Mouse (Mus musculus): ENCODE data around the gene Pde10a. TPM values are rescaled to one million over a fixed set of nuclear protein-coding genes. Genes with fewer than 3 reads are reported as not detected.

The Pde10a gene
- total and polyA plus RNA-seq, 3 experiments: 0.04 to 0.41 (median 0.21) TPM

DNA sequence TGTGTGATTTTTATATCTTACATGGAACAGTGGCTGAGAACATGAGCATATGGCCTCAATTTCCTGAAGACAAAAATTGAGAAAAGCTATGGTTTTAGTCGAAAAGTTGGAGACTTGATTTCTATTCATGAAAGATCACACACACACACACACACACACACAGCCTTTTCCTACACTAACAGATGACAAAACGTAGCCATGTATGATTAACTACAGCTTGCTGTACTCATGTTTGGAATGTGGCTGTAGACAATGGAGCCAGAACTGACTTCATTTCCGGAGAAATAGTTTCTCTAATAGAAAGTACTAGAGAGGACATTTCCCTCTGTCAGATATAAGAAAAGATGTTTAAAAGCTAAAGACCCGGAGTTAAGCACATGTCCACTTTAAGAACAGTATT lies 334.3 kb downstream of the Pde10a start:
- TF ChIP-seq PAX5 (IDR thresholded peaks at IDR 0.05; ENCODE audit: low read length) (no peak), NELFE (IDR thresholded peaks at IDR 0.05; ENCODE audit: low read depth, low read length) (no peak), KAT2A (IDR thresholded peaks at IDR 0.05; ENCODE audit: insufficient replicate concordance, low read length) (no peak), MAX (IDR thresholded peaks at IDR 0.05; ENCODE audit: low read length) (no peak), MXI1 (IDR thresholded peaks at IDR 0.05; ENCODE audit: low read depth, low read length) (no peak), EP300 (IDR thresholded peaks at IDR 0.05; ENCODE audit: low read length) (no peak), USF1 (IDR thresholded peaks at IDR 0.05; ENCODE audit: low read depth, low read length) (no peak), CTCF (conservative IDR thresholded peaks at IDR 0.05 in 1 of 2, IDR thresholded peaks at IDR 0.05 in 1 of 2; ENCODE audit: low read depth in 2 of 2, low read length in 2 of 2) (no peak)
- H3K79me2 ChIP-seq (replicated peaks; ENCODE audit: control insufficient read depth, extremely low read depth, insufficient read depth, poor library complexity, severe bottlenecking): no peaks in the 10 kb centered on the region
- no peak for DNase-seq (ENCODE audit: extremely low read depth)
- dilution Hi-C loops (cut with MboI; ENCODE audit: extremely low pct_ligation_motif_present, extremely low pct_unique_long_range_greater_than_20kb, low sequenced_read_pairs) (no loop called here), in situ Hi-C loops (cut with MboI; ENCODE audit: low pct_ligation_motif_present, low pct_unique_long_range_greater_than_20kb, low sequenced_read_pairs) (no loop called here)
- H3K4me1 ChIP-seq (ENCODE audit: control insufficient read depth in 1 of 2, insufficient read depth in 2 of 2): peaks cover 2 to 23% of the 10 kb centered on the region in 2 experiments; a peak in 3 of 4 replicates
- H3K27ac ChIP-seq (ENCODE audit: insufficient read depth, low read depth): no peak overlapping the region
- H3K9ac ChIP-seq (ENCODE audit: insufficient read depth, low read depth): no peak overlapping the region
- no peaks in the 10 kb centered on the region for H3K27me3 ChIP-seq (replicated peaks)
- H3K4me3 ChIP-seq (replicated peaks in 1 of 3; ENCODE audit: low read depth in 2 of 3, low read length in 2 of 3, poor library complexity in 1 of 3): no peak overlapping the region
- H3K36me3 ChIP-seq (replicated peaks in 1 of 2; ENCODE audit: control insufficient read depth in 1 of 2, insufficient read depth in 1 of 2, low read length in 1 of 2): no peaks in the 10 kb centered on the region
- no peak overlapping the region for H3K4me2 ChIP-seq (ENCODE audit: insufficient read depth, low read depth, poor library complexity, severe bottlenecking)
- H3K9me3 ChIP-seq (replicated peaks; ENCODE audit: low read length): no peaks in the 10 kb centered on the region

DNA sequence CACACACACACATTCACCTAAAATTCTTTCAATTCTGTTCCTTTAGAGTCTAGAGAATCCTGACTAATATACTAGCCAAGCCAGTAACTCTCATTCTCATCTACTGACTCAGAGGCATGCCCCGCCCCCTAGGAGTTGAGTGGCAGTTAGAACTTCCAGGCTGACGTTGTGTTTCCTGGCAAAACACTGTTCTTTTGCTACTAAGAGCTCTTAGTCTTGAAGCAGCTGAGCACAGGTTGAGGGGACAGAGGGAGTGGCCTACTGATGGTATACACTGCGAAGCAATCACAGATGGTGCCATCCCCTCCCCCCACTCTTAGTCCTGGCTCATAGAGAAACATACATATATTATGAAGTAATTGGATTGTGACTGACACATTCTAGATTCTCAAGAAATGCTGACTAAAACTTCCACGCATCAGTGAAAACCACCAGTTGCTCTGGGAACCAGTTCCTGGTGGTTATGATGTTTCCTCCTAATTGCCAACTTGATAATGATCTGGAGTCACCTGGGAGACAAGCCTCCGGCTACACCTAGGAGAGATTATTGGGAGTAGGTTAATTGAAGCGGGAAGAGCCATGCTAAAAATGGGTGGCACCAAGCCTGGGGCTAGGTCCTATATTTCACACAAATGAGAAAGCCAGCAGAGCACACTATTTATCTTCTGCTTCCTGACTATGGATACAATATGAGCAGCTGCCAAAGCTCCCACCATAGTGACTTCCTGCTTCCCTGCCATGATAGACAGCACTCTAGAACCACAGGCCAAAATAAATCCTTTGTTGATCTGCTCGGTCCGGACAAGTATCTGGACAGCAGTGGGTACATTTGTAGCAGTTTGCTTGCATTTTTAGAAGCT lies 339.7 kb downstream of the Pde10a start:
- dilution Hi-C loops (cut with MboI; ENCODE audit: extremely low pct_ligation_motif_present, extremely low pct_unique_long_range_greater_than_20kb, low sequenced_read_pairs) (no loop called here), in situ Hi-C loops (cut with MboI; ENCODE audit: low pct_ligation_motif_present, low pct_unique_long_range_greater_than_20kb, low sequenced_read_pairs) (no loop called here)
- DNase-seq (ENCODE audit: extremely low read depth): no peak
- Histone ChIP-seq H3K4me3 (replicated peaks in 1 of 3; ENCODE audit: low read depth in 2 of 3, low read length in 2 of 3, poor library complexity in 1 of 3) (no peak overlapping the region), H3K9ac (ENCODE audit: insufficient read depth, low read depth) (no peak overlapping the region), H3K27ac (ENCODE audit: insufficient read depth, low read depth) (no peak overlapping the region), H3K79me2 (replicated peaks; ENCODE audit: control insufficient read depth, extremely low read depth, insufficient read depth, poor library complexity, severe bottlenecking) (no peaks in the 10 kb centered on the region), H3K4me1 (ENCODE audit: control insufficient read depth in 1 of 2, insufficient read depth in 2 of 2) (peaks cover 5 to 15% of the 10 kb centered on the region in 2 experiments), H3K9me3 (replicated peaks; ENCODE audit: low read length) (no peaks in the 10 kb centered on the region), H3K27me3 (replicated peaks) (no peaks in the 10 kb centered on the region), H3K36me3 (replicated peaks in 1 of 2; ENCODE audit: control insufficient read depth in 1 of 2, insufficient read depth in 1 of 2, low read length in 1 of 2) (no peaks in the 10 kb centered on the region), H3K4me2 (ENCODE audit: insufficient read depth, low read depth, poor library complexity, severe bottlenecking) (no peak overlapping the region)
- no peak for TF ChIP-seq CHD1 (IDR thresholded peaks at IDR 0.05; ENCODE audit: low read depth, low read length)
- TF ChIP-seq ETS1 (conservative IDR thresholded peaks at IDR 0.05; ENCODE audit: low read depth, low read length): no peak
- no peak for TF ChIP-seq TCF12 (IDR thresholded peaks at IDR 0.05; ENCODE audit: low read depth, low read length)
- TF ChIP-seq SIN3A (IDR thresholded peaks at IDR 0.05; ENCODE audit: low read length): no peak
- TF ChIP-seq JUND (conservative IDR thresholded peaks at IDR 0.05; ENCODE audit: low read depth, low read length): no peak
- no peak for TF ChIP-seq CHD2 (IDR thresholded peaks at IDR 0.05; ENCODE audit: low read length)
- TF ChIP-seq TBP (conservative IDR thresholded peaks at IDR 0.05; ENCODE audit: low read depth, low read length): no peak
- TF ChIP-seq ZKSCAN1 (IDR thresholded peaks at IDR 0.05; ENCODE audit: borderline replicate concordance, low read depth, low read length): no peak

Data from CH12.LX (cell line).